Mouse (Mus musculus): ENCODE data around the gene Rabggta.

DNA sequence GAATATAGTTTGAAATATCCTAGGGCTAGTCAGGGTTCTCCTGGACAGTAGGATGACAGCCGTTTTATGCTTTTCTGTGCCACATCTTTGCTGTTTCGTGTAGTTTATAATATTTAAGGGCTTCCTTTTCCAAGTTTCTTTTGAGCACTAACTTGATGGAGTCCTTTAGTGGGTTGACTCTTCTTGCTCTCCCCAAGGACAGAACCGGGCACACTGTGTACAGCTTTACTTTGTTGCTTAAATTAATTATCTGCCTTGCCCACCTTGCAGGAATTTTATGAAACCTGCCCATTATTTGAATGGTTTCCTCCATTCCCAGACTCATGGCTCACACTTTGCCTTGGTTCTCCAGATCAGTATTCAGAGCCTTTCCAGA lies 40.0 kb downstream of the Rabggta start:
- TF ChIP-seq CTCF (IDR thresholded peaks at IDR 0.05; ENCODE audit: insufficient read depth, low read depth, low read length) (no peak), POLR2A (IDR thresholded peaks at IDR 0.05; ENCODE audit: insufficient read depth, low read depth, low read length) (no peak)

Data from olfactory bulb, adult 2 months (tissue).